Mouse (Mus musculus) G1E-ER4 (cell line): Measurements from ENCODE around the gene Lpar6. TPM values are rescaled to one million over a fixed set of nuclear protein-coding genes. Genes with fewer than 3 reads are reported as not detected.

ENCODE experiments used
- GATA1 ChIP-seq: IDR thresholded peaks from one replicate; pipeline ENCODE4 v1.8.0; 2012; ENCODE audit warnings: low read length, inconsistent platforms
- polyA plus RNA-seq: library from polyadenylated mRNA; stranded (reverse); fragments of >175 nt; gene quantifications from 2 replicates; pipeline ENCODE4 v1.2.3, GENCODE M21; 2012

The Lpar6 gene
- polyA plus RNA-seq: 0.03 and 0.11 TPM in 2 replicates

- no peak for TF ChIP-seq GATA1
Observed at GRCm38 (mm10) chr14:73237848-73238321, at the start of gene Lpar6. Lpar6 (plus strand) TSS chr14:73237895.

DNA sequence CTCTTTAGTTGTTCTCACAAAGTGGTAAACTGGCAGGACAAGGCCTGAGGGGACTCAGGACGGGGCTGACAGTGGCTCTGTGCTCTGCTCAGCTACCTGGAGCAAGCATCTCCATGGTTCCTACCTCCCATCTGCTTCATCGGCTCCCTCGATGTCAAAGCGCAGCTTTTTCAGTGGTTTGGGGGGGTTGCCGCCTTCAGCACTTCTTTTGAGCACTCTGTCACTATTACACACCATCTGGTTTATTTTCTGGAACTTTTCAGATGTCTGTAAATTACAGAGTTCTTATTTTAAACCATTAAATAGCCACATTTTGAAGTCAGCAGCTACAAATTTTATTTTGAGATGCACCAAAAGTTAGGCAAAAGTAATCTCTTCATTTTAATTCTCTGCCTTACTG, 38.6 kb upstream of the Lpar6 start:
- TF ChIP-seq GATA1: no peak

DNA sequence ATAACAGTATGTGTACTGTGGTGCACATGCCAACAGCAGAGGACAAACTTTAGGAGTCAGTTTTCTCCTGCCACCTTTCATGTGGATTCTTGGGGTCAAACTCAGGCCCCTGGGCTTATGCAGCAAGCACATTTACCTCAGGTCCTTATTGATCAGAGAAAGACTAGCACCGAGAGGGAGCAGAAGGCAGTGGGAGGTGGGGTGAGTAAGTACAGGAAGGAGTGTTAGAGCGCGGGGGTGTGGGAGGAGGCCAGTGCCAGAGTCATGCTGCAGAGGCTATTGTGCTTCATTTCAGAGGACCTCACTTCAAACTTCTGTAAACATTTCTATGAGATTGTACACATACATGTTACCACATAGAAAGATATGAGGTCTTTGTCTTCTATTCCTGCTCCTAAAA, 36.2 kb upstream of the Lpar6 start:
- TF ChIP-seq GATA1: no peak

- TF ChIP-seq GATA1: no peak
Observed at GRCm38 (mm10) chr14:73204016-73204415, 33.7 kb upstream of the Lpar6 start.

GRCm38 (mm10) chr14:73209262-73209661, 28.4 kb upstream of the Lpar6 start:
- no peak for TF ChIP-seq GATA1

DNA sequence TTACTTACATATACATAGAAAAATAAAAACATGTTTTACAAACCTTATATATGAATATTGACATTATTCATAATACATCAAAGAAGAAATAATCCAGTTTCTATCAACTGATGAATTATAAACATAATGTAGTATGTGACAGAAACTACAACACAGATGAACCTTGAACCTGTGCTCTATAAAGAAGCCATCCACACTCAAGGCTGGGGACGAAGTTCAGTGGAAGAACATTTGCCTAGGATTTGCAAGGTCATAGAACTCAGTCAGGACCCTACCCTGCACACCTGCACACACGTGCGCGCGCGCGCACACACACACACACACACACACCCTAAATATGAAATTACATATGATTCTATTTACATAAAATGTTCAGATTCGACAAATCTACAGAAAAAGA, 27.5 kb upstream of the Lpar6 start:
- TF ChIP-seq GATA1: no peak

- TF ChIP-seq GATA1: no peak
Observed at GRCm38 (mm10) chr14:73211477-73211876, 26.2 kb upstream of the Lpar6 start.

DNA sequence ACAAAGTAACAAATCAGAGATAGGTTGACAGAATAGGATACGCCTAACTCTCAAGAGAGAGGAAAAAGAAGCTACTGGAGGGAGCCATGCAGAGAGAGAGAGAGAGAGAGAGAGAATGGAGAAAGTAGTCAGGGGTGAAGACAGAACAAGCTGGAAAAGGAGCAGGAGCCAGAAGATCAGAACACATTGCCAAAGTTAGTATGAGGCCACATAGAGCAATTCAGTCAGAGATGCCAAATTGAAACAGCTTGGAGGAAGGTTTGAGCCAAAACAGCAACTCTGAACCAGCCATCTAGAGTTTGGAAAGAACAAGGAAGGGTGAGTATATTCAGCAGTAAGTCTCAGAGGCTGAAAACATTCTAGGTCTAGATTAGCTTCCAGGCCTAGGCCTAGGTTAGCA, 20.6 kb upstream of the Lpar6 start:
- TF ChIP-seq GATA1: no peak

DNA sequence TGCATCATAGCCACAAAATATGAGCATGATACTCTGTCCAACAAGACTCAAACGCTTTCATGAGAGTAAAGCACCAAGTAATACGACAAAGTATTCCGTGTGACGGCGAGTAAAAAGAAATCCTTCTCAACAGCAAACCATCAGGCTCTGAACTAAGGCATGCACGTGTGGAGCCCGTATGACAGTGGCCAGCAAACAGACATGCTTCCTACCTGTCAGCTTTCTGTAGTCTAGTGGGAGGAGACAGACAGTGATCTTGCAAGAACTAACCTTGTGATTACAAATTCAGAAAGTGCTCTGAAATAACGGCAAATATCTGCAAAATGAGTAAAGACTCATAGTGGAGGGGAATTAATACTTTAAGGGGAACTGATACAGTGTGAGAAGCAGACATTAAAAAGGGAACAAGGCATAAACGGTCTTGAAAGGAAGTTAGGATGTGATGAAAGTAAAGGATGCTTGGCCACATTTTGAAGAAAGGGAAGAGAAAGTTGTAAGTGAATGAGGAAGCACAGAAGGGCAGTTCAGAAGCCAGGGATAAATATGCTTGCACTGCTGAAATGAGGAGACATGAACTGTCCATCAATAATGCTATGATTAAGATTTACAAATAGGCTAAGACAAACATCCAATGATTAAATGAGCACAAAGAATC, 15.3 kb upstream of the Lpar6 start:
- no peak for TF ChIP-seq GATA1

DNA sequence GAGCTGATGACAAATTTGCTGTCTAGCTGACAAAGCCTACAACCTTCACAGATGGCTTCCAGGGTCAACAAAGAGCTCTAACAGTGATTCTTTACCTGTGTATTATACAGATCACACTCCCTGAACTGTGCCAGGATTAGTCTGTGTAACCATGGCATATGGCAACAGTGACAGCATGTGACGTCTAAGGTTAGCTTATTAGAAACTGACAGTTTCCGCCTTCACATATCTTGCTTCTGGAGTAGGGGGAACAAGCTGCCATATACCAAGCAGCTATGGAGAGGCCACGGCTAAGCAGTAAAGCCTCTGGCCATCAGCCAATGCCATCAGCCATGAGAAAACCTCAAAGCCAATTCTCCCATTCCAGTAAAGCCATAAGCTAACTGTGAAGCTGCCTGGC, 11.3 kb upstream of the Lpar6 start:
- no peak for TF ChIP-seq GATA1

- no peak for TF ChIP-seq GATA1
Observed at GRCm38 (mm10) chr14:73226849-73227248, 10.8 kb upstream of the Lpar6 start.

- no peak for TF ChIP-seq GATA1
Observed at GRCm38 (mm10) chr14:73231286-73231982, 6.3 kb upstream of the Lpar6 start.

GRCm38 (mm10) chr14:73234468-73235031, 3.1 kb upstream of the Lpar6 start:
- TF ChIP-seq GATA1: no peak

DNA sequence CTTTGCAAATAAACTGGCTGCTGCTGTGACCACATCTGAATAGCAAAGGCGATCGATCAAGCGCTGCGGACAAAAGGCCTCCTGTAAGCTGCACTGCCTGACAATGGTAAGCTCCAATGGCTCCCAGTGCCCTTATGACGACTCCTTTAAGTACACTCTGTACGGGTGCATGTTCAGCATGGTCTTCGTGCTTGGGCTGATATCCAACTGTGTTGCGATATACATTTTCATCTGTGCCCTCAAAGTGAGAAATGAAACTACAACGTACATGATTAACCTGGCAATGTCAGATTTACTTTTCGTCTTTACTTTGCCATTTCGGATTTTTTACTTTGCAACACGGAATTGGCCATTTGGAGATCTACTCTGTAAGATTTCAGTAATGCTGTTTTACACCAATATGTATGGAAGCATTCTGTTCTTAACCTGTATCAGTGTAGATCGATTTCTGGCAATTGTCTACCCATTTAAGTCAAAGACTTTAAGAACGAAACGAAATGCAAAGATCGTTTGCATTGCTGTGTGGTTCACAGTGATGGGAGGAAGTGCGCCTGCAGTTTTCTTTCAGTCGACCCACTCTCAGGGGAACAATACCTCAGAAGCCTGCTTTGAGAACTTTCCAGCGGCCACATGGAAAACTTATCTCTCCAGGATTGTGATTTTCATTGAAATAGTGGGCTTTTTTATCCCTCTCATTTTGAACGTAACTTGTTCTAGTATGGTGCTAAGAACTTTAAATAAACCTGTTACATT, 979 bp downstream of the Lpar6 start:
- TF ChIP-seq GATA1: no peak

DNA sequence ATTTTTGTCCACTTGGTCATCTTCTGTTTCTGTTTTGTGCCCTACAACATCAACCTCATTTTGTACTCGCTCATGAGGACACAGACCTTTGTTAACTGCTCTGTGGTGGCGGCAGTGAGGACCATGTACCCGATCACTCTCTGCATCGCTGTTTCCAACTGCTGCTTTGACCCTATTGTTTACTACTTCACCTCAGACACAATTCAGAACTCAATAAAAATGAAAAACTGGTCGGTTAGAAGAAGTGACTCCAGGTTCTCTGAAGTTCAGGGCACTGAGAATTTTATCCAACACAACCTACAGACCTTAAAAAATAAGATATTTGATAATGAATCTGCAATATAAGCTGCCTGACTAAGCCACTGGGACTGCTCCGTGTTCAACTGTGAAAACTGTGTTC, 1.6 kb downstream of the Lpar6 start:
- no peak for TF ChIP-seq GATA1

DNA sequence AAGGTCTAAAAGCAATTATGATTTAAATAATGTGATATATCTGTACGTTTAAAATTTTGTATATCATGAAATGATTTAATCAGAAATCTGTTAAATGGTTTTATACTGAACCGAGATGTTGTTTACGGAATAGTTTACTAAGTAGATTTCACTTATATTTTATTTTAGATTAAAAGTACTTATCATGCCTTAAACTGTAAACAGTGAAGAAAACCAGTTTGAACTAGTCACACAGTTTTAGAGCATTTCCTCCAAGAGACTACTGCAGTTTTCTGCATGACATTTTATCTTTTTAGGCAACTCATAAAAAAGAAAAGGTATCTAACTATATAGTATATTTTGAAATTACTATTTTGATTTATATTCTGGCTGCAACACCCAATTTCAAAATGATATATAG, 2.2 kb downstream of the Lpar6 start:
- TF ChIP-seq GATA1: no peak
